Mouse (Mus musculus): Measurements from ENCODE around the gene Sinhcaf. TPM values are rescaled to one million over a fixed set of nuclear protein-coding genes. Genes with fewer than 3 reads are reported as not detected.
A peak's percentile ranks its signal among the peaks of the same experiment; 100 is the strongest.
"Not testable (repeated sequence)": the region's sequence is repeated elsewhere in the genome, so short reads cannot be mapped to it uniquely, and the experiment has no call there.

Gene Sinhcaf
- polyA plus RNA-seq (2012; rRNA removed): 2.4 and 4.4 TPM in 2 replicates

DNA sequence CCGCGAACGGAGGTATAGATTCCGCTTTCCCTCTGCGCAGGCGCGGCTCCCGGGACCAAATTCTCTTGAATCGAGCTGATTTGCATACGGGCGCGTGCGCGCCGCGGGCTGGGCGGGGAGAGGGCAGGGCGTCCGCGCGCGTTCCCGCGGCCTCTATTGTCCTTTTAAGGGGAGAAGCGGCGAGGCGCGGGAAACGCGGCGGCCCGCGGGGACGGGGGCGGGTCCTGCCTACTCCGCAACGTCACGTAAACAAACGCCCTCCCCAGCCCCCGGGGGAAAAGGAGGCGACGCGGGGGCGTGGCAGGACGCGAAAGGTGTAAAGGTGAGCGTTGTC lies at the start of gene Sinhcaf:
Gene Sinhcaf (minus strand): TSS at position 59 of the 334 bp plus-strand sequence.
- WGBS: 0% methylated on average over 46 of the region's 47 CpGs
- peak; percentile 6 for TF ChIP-seq POLR2A (IDR thresholded peaks at IDR 0.05; ENCODE audit: low read depth, low read length)
- no peak for TF ChIP-seq CTCF (conservative IDR thresholded peaks at IDR 0.05; ENCODE audit: insufficient read depth, insufficient read length, low read depth, low read length)
- Histone ChIP-seq H3K27ac (ENCODE audit: insufficient read depth, low read depth, low read length) (peak within 1 kb of the TSS; percentile 84), H3K4me1 (ENCODE audit: control insufficient read depth, insufficient read depth, low read length) (peaks cover 8% of the 10 kb centered on the region), H3K36me3 (ENCODE audit: control insufficient read depth, insufficient read depth, low read length) (no peaks in the 10 kb centered on the region), H3K27me3 (replicated peaks; ENCODE audit: control insufficient read depth, insufficient read depth, low read length) (no peaks in the 10 kb centered on the region), H3K4me3 (ENCODE audit: insufficient read depth, low read depth, low read length) (peak within 1 kb of the TSS; percentile 88)
- peak; percentile 99 for DNase-seq

DNA sequence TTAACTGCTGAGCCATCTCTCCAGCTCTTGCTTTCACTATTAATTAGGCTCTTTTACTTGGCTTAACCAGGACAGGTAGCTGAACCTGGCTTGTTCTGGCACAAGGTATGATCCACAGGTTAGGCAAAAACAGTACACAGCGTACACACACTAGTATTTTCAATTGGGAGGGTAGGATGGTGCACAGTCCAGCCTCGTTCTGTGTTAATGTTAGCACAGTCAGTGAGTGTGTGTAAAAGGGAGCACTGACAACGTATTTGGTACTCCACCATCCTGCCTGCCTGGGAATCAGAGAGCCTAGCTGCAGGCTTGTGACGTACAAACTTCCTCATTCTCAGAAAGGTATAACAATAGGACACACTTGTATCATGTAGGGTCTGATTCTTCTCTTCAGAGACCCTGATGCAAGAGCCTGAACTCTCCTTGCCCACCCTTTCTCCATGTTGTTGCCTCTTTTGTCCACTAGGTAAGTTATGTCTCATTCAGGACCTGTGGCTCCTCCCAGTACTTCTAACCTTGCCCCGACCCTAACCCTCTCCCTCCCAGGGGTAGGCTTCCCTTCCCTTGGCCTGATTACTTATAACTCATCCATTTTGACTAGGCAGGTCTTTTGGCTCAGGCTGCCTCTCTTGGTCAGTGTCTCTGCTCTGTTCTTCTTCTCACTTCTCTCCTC lies 48.2 kb upstream of the Sinhcaf start:
- no peaks in the 10 kb centered on the region for H3K27me3 ChIP-seq (replicated peaks; ENCODE audit: control insufficient read depth, insufficient read depth, low read length)
- TF ChIP-seq POLR2A (IDR thresholded peaks at IDR 0.05; ENCODE audit: low read depth, low read length) (no peak), CTCF (conservative IDR thresholded peaks at IDR 0.05; ENCODE audit: insufficient read depth, insufficient read length, low read depth, low read length) (no peak)
- no peaks in the 10 kb centered on the region; the same call in 1 of the 2 replicates for H3K36me3 ChIP-seq (ENCODE audit: control insufficient read depth, insufficient read depth, low read length)
- no peak overlapping the region for H3K4me3 ChIP-seq (ENCODE audit: insufficient read depth, low read depth, low read length)
- 69% methylated on average over 5 of the region's 5 CpGs for WGBS
- no peaks in the 10 kb centered on the region for H3K4me1 ChIP-seq (ENCODE audit: control insufficient read depth, insufficient read depth, low read length)
- no peak for DNase-seq
- H3K27ac ChIP-seq (ENCODE audit: insufficient read depth, low read depth, low read length): no peak overlapping the region

DNA sequence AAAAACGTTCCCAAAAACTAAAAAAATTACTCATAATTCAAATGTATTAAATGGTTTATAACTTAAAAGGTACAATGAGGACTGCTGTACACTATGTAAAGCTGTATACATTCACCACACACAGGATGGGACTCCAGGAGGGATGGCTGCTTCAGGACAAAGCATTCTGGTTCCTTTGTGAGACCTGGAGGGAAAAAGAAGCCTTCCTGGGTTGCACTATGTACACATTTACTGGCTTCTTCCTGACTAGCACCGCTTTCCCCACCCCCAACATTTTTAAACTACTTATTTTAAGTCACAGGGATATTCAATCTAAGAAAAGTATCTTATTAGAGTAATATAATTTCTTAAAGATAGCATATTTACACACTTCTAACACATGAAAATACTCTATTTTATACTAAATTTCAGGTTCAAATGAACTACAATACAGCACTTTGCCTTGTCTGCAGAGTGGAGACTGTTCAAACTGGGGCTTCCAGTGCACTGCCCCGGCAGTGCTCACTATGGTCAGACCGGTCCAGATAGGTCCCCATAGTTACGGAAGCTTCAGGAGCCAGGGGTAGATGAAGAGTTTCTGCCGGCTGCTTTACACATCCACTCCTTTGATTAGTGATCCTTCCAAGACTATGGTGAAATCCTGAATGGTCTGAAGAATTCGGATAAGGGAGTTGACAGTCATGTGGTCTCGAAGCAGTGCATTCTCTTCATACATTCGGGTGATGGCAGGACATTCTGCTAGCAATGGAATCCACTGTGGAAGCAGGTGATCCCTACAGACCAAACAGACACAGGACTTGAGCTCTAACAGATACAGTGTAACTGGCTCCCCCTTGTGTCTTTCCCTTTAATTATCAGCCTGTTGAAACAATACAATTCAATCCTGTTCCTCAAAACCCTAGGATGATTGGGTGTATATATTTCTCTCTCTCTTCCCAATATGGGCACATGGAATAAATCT lies 47.1 kb upstream of the Sinhcaf start:
- no peak overlapping the region for H3K27ac ChIP-seq (ENCODE audit: insufficient read depth, low read depth, low read length)
- DNase-seq: peak; percentile 39
- no peaks in the 10 kb centered on the region; the same call in 1 of the 2 replicates for H3K36me3 ChIP-seq (ENCODE audit: control insufficient read depth, insufficient read depth, low read length)
- no peak for TF ChIP-seq POLR2A (IDR thresholded peaks at IDR 0.05; ENCODE audit: low read depth, low read length)
- no peak for TF ChIP-seq CTCF (conservative IDR thresholded peaks at IDR 0.05; ENCODE audit: insufficient read depth, insufficient read length, low read depth, low read length)
- H3K4me3 ChIP-seq (ENCODE audit: insufficient read depth, low read depth, low read length): no peak overlapping the region
- WGBS: 44% methylated on average over 9 of the region's 9 CpGs
- no peaks in the 10 kb centered on the region for H3K27me3 ChIP-seq (replicated peaks; ENCODE audit: control insufficient read depth, insufficient read depth, low read length)
- no peaks in the 10 kb centered on the region for H3K4me1 ChIP-seq (ENCODE audit: control insufficient read depth, insufficient read depth, low read length)

DNA sequence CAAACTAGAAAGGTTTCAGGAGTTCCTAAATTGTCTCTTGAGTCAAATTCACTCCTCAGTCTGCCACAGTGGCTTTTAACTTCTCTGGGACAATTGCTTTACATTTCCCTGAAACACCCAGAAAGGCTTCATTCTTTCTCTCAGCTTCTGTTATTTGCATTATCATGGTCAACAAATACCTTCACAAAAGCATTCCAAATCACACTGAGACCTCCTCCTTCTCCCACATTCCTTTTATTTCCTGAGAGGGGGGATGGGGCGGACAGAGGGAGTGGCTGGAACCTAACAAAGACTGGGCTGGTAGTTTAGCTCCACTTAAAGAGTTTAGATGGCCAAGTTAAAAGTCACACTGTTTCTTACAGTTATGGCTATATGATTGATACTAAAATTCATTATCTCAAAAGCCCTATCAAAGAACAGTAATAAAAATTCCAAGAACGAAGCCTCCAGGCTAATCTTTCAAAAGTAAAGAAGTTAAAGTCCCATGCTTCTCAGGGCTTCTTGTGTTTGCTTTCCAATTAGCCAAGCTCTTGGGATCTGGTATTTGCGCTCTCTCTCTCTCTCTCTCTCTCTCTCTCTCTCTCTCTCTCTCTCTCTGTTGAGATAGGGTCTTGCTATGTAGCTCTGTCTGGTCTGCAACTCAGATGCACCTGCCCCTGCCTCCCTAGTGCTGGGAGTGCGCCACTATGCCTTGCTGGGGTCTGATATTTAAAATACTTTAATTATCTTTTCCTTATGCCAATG lies 46.3 kb upstream of the Sinhcaf start:
- no peak overlapping the region for H3K4me3 ChIP-seq (ENCODE audit: insufficient read depth, low read depth, low read length)
- WGBS: 81% methylated on average over 4 of the region's 4 CpGs
- TF ChIP-seq POLR2A (IDR thresholded peaks at IDR 0.05; ENCODE audit: low read depth, low read length) (no peak), CTCF (conservative IDR thresholded peaks at IDR 0.05; ENCODE audit: insufficient read depth, insufficient read length, low read depth, low read length) (no peak)
- H3K4me1 ChIP-seq (ENCODE audit: control insufficient read depth, insufficient read depth, low read length): no peaks in the 10 kb centered on the region
- H3K36me3 ChIP-seq (ENCODE audit: control insufficient read depth, insufficient read depth, low read length): no peaks in the 10 kb centered on the region
- DNase-seq: no peak
- no peak overlapping the region for H3K27ac ChIP-seq (ENCODE audit: insufficient read depth, low read depth, low read length)
- no peaks in the 10 kb centered on the region for H3K27me3 ChIP-seq (replicated peaks; ENCODE audit: control insufficient read depth, insufficient read depth, low read length)

DNA sequence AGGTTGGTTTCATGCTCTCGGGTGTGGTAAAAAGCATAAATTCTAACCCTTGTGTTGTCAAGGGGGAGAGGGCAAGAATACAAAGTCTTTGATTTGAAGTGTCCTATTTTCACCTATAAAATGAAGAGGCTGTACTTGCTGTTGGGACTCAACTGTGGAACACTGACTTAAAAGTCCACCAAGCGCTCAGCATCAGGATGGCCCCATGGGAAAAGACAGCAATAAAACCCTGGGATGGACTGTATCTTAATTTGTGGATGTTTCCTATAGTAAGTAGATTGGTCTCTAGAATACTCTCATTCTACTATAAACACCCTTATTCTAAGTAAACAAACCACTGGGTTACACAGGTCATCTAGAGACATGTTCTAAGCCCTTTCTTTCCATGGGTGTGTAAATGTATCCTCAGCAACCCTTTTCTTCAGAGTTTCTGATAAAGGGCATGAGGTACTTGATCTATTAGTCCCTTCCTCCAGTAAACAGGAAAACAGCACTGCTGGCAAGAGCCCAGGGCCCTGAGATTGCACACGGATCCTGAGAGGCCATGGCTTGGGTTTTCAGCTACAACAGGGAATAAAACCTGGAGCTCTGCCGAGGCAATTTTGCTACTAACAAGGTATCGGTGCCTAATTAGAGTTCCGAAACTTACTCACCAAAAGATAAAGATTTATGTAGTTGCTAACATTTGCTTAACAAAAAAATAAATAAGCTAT lies 45.5 kb upstream of the Sinhcaf start:
- DNase-seq: no peak

DNA sequence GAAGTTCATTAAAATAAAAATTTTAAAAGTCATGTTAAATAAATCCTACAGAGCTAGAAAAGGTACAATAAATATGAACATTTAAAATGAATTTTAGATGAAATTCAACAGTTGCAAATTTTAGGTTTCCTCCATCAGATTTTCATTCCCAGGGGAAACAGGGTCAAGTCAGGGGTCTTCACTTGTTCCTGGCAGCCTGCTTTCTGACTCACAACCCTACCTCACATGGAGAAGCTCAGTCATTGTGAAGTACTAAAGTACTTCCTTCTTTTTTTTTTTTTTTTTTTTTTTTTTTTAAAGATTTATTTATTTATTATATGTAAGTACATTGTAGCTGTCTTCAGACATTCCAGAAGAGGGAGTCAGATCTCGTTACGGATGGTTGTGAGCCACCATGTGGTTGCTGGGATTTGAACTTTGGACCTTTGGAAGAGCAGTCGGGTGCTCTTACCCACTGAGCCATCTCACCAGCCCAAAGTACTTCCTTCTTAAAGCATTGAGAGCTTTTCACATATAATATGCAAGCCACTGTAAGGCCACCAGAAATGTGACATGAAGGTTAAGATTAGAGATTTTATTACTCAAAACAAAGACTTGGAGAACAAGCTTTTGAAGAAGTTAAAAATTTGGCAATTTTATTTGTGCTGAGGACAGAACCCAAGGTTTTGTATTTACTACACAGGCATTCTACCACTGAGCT lies 43.7 kb upstream of the Sinhcaf start:
- H3K27ac ChIP-seq (ENCODE audit: insufficient read depth, low read depth, low read length); H3K4me1 ChIP-seq (ENCODE audit: control insufficient read depth, insufficient read depth, low read length): not testable (repeated sequence)
- WGBS: 64% methylated on average over 3 of the region's 3 CpGs

More for the DNA sequence above, 45.5 kb upstream of the Sinhcaf start:
- H3K4me1 ChIP-seq (ENCODE audit: control insufficient read depth, insufficient read depth, low read length): no peaks in the 10 kb centered on the region
- H3K4me3 ChIP-seq (ENCODE audit: insufficient read depth, low read depth, low read length): no peak overlapping the region
- H3K27me3 ChIP-seq (replicated peaks; ENCODE audit: control insufficient read depth, insufficient read depth, low read length): no peaks in the 10 kb centered on the region
- no peaks in the 10 kb centered on the region for H3K36me3 ChIP-seq (ENCODE audit: control insufficient read depth, insufficient read depth, low read length)
- 66% methylated on average over 6 of the region's 6 CpGs for WGBS
- H3K27ac ChIP-seq (ENCODE audit: insufficient read depth, low read depth, low read length): no peak overlapping the region
- TF ChIP-seq POLR2A (IDR thresholded peaks at IDR 0.05; ENCODE audit: low read depth, low read length) (no peak), CTCF (conservative IDR thresholded peaks at IDR 0.05; ENCODE audit: insufficient read depth, insufficient read length, low read depth, low read length) (no peak)

More for the DNA sequence above, 43.7 kb upstream of the Sinhcaf start:
- H3K27me3 ChIP-seq (replicated peaks; ENCODE audit: control insufficient read depth, insufficient read depth, low read length); DNase-seq; H3K36me3 ChIP-seq (ENCODE audit: control insufficient read depth, insufficient read depth, low read length); H3K4me3 ChIP-seq (ENCODE audit: insufficient read depth, low read depth, low read length): not testable (repeated sequence)

All from kidney, adult 2 months (tissue).